Mouse (Mus musculus) cortical plate, adult 2 months (tissue): Measurements from ENCODE around the gene Ldlrad3. TPM values are rescaled to one million over a fixed set of nuclear protein-coding genes. Genes with fewer than 3 reads are reported as not detected.

Experiments
- H3K27ac ChIP-seq: fragments of 200-500 bp; 2 replicates; pipeline ENCODE4 v1.5.1; 2012; ENCODE audit warnings: low read length, control low read depth, inconsistent platforms; ENCODE audit not compliant: insufficient read depth
- H3K4me1 ChIP-seq: fragments of 200-500 bp; 2 replicates; pipeline ENCODE4 v1.6.1; 2011; ENCODE audit warnings: low read length; ENCODE audit not compliant: control insufficient read depth, insufficient read depth
- H3K4me3 ChIP-seq: fragments of 200-500 bp; 2 replicates; pipeline ENCODE4 v1.5.1; 2011; ENCODE audit warnings: mild to moderate bottlenecking, low read length, control low read depth; ENCODE audit not compliant: insufficient read depth
- CTCF ChIP-seq: fragments of 200-500 bp; IDR thresholded peaks from 2 replicates; pipeline ENCODE4 v1.5.1; 2011; ENCODE audit warnings: mild to moderate bottlenecking, control low read depth, low read length; ENCODE audit not compliant: insufficient read depth; ENCODE audit errors: extremely low read depth
- POLR2A ChIP-seq: fragments of 200-500 bp; IDR thresholded peaks from 2 replicates; pipeline ENCODE4 v1.6.1; 2011; ENCODE audit warnings: mild to moderate bottlenecking, low read length, control low read depth; ENCODE audit not compliant: insufficient read depth; ENCODE audit errors: extremely low read depth
- polyA plus RNA-seq: library from polyadenylated mRNA; depleted of rRNA; stranded (reverse); fragments of >200 nt; gene quantifications from 2 replicates; pipeline ENCODE4 v1.2.3, GENCODE M21; 2012

Gene Ldlrad3
- polyA plus RNA-seq, 1 experiment: 8.7 TPM

DNA sequence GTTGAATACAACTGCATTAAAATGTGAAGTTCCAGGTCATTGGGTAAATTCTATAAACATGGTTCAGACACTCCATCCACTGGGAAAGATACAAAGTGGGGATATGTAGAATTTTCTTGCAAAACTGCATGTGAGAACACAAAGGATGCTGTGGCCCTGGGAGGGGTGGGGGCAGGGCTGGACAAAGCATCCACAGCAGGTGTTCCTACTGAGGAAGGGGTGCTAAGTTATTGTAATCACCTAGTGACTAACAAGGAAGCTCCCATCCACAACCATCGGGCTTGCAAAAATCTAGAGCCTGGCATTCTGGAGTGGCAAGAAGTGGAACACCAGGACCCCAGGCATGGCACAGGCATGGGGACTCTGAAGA is 64.1 kb downstream of the Ldlrad3 start:
- Histone ChIP-seq H3K27ac (no peak overlapping the region), H3K4me1 (peaks cover 16% of the 10 kb centered on the region), H3K4me3 (no peak overlapping the region)
- TF ChIP-seq CTCF: no peak
- no peak for TF ChIP-seq POLR2A

DNA sequence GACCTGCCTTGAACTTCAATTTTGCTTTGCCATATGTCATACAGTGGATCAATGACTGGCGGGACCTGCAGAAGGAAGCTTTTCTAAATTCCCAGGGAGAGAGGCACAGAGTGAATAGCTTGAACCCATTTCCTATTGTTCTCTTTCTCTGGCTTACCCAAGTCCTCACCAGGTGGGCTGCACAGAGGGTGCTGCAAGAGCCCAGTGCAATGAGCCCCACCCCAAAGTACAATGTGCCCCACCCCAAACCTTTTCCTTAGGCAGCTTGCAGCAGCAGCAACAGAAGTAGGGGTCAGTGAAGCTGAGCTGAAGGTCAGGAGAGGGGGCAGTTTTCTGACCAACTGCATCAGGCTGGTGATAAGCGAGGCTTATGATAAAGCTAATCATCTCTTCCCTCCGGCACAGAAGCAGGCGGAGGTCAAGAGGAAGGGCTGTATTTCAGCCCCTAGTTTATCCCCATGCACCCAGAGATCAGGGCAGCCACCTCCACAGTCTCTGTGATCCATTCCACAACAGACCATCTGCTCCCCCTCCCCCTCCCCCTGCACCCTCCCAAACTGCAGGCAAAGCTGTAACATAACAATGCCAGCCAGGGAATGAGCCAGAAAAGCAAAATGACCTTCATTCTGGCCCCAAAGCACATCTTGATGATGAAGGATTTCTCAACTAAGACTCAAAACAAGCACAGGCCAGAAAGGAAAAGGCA is 64.6 kb downstream of the Ldlrad3 start:
- no peak overlapping the region for H3K27ac ChIP-seq
- no peak for TF ChIP-seq POLR2A
- no peak for TF ChIP-seq CTCF
- peaks cover 15% of the 10 kb centered on the region for H3K4me1 ChIP-seq
- no peak overlapping the region for H3K4me3 ChIP-seq

DNA sequence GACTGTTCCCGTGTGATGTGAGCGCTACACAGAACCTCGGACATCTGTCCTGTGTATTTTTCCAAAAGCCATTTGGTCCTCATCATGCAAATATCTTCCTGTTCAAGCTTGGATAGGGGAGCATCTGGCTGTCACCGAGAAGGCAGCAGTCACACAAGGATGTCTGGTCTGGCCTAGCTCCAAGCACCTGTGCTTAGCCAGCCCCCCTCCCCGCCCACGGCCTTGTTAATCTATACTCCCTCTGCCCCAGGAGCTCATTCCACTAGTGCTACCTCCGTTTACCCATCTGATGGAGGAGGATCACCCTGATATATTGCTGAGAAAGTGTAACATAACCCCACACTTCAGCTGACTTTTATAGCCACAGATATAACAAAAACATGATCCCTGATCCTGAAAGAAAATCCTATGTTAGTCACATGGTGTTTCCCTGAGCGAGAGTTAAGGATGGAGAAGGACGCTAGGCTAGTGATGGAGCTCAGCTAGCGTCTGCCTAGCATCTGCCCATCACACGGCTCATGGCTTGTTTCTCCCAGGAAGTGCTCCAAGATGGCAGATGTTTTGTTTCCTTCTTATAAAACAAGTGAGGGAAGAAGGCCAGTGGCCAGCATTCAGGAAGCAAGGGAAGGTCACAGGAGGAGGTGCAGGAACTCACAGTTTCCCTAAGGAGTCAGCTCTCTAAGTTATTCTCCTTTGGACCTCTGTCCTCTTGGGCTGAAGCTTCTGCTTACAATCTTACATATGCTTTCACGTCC is 66.3 kb downstream of the Ldlrad3 start:
- Histone ChIP-seq H3K27ac (no peak overlapping the region), H3K4me3 (no peak overlapping the region), H3K4me1 (peaks cover 15% of the 10 kb centered on the region)
- TF ChIP-seq POLR2A: no peak
- no peak for TF ChIP-seq CTCF

DNA sequence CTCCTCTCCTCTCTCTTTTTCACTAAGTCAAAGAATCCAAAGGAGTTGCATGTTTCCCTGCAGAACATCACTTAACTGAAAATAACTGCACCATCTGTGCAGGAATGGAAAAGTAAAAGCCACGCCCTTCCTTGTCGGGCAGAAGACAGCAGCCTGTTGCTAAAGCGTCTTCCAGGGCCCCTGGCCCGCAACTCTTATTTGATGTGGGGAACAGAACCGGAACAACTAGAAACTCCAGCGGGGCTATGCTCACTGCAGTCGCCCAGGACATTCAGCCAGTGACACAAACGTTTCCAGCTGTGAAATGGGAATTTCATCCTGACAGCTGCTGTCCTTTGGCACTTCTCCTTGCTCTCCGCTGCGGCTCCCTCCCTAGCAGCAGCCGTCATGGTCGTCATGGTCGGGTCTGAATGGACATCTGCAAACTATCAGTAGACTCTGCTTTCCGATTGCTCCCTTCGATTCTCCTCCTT is 67.2 kb downstream of the Ldlrad3 start:
- Histone ChIP-seq H3K4me3 (no peak overlapping the region), H3K4me1 (peaks cover 15% of the 10 kb centered on the region), H3K27ac (no peak overlapping the region)
- TF ChIP-seq CTCF (no peak), POLR2A (no peak)

DNA sequence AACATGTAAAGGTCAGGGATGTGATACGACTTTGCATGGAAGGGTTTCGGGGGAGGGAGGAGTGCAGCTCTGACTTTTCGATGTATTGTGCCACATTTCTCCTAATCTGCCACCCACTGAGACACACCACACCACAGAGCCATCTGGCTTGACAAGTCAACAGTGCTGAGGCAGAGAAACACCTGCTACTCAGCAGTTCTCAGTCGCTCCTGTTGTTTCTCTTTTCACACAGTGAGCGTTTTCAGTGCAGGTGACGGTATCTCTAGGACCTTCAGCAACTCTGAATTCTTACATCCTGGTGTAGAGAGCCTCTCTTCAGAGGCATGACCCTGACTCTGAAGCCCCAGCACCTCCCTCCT is 68.8 kb downstream of the Ldlrad3 start:
- no peak overlapping the region for H3K27ac ChIP-seq
- H3K4me1 ChIP-seq: peaks cover 15% of the 10 kb centered on the region
- H3K4me3 ChIP-seq: no peak overlapping the region
- TF ChIP-seq POLR2A: no peak

DNA sequence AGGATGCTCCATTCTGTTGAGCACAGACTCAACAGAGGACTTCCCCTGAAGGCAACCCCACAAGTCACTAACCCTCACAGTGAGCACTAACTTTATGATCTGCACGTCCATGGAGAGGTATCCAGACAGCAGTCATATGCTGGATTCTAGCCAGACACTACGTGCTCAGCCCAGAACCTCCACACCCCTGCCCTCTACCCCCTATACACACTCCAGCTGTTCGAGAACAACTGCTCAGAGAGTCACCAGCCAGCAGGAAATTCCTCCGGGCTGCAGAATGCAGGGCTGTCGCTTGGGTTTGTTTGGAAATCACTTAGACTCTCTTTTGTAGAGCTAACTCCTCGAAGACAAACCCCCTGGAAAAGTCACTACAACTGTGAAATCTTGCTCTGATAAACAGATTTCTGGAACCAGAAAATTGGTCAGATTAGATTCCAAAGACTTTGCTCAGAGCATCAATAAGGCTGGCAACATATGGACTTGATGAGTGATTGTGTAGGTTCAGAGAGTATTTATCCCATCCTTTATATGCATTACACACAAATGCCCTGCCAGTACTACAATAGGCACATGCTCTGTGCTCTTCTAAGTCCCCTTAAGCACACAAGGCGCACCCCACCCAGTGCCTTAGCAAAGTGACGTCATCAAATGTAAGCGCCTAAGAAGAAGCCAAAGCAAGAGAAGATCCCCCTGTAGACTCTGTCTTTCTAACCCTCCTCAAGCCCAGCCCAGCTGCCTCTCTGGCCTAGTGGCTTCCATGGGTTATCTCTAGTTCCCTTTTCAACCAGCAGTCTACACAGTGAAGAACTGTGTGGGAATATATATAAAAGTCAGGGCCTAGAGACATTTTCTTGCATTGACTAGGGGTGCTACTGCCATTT is 69.4 kb downstream of the Ldlrad3 start:
- no peak overlapping the region for H3K4me3 ChIP-seq
- TF ChIP-seq CTCF (no peak), POLR2A (no peak)
- H3K4me1 ChIP-seq: peaks cover 17% of the 10 kb centered on the region
- H3K27ac ChIP-seq: no peak overlapping the region

DNA sequence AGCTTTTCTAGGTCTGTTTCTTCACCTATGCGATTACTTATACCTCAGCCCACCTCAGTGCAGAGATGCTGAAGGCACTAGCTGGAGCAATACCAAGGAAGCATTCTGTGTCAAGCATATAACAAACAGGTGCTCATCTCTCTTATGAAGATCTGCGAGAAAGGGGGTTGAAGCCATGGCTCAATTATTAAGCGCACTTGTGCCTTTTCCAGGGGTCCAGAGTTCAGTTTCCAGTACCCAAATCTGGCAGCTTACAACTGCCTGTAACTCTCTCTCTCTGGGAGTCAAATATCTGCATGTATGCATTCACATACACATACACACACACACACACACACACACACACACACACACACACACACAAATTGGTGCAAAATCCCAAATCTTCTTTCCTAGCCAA is 72.4 kb downstream of the Ldlrad3 start:
- H3K4me3 ChIP-seq: no peak overlapping the region
- no peak for TF ChIP-seq CTCF
- TF ChIP-seq POLR2A: no peak

DNA sequence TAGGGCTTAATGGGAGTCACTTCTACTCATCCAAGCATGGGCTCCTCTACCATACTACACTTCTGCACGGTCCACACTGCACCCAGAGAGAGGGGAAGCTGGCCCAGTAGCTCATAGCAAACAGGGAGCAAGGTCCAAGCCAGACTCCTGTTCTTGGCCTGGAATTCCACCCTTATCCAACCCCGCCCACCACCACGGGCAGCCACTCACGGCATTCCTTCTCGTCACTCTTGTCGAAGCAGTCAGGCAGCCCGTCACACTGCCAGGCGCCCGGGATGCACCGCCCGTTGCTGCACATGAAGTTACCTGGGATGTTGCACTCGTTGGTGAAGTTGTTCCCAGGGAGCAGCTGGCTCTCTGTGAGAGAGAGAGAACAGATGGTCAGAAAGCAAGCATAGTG is 72.9 kb downstream of the Ldlrad3 start:
- Histone ChIP-seq H3K4me3 (no peak overlapping the region), H3K4me1 (peaks cover 7% of the 10 kb centered on the region), H3K27ac (no peak overlapping the region)
- no peak for TF ChIP-seq CTCF
- TF ChIP-seq POLR2A: no peak

More for the DNA sequence above, 72.4 kb downstream of the Ldlrad3 start:
- Histone ChIP-seq H3K4me1 (peaks cover 10% of the 10 kb centered on the region), H3K27ac (no peak overlapping the region)

DNA sequence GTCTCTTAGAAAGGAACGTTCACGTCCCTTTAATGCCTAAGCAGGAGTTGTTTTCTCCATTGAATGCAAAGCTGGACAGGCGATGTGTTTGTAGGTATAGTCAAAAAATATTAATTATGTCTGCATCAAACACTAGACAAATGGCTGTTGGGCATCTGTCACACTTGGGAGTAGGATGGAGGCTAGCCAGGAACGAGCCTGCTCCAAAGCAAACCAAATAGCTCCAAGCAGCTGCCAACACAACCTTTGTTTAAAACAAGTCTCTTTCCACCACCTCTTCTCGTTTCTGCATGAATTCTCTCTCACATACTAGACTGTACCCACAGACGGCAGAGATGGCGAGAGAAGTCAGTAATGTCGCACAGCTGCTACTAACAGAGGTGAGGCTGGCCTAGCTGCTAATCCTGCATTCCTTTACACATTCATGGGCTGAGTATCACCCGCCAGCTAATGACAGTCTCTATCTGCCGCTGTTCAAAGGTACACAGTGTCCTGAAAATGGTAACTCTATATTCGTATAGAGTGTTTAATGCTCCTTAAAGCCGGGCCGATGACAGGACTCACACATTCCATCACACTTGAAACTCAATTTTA is 74.2 kb downstream of the Ldlrad3 start:
- 0 out of 2 replicates have a peak, but pooled peaks cover 4% of the 10 kb centered on the region for H3K4me1 ChIP-seq
- no peak overlapping the region for H3K27ac ChIP-seq
- TF ChIP-seq POLR2A: no peak
- TF ChIP-seq CTCF: no peak
- no peak overlapping the region for H3K4me3 ChIP-seq
